Mouse (Mus musculus): ENCODE data around the gene Figla.

Gene Figla

GRCm38 (mm10) chr6:86069856-86070255, 53.9 kb downstream of the Figla start:
- no peak for DNase-seq (ENCODE audit: low read depth, low spot score)

GRCm38 (mm10) chr6:86070277-86070676, 54.3 kb downstream of the Figla start:
- no peak for DNase-seq (ENCODE audit: low read depth, low spot score)

All from retina, adult 2 months (tissue).